Mouse (Mus musculus) ES-E14 (cell line): ENCODE measurements around the gene Ncl. TPM values are rescaled to one million over a fixed set of nuclear protein-coding genes. Genes with fewer than 3 reads are reported as not detected.
A peak's percentile ranks its signal among the peaks of the same experiment; 100 is the strongest.

Experiments
- DNase-seq: peaks from one replicate; pipeline ENCODE4 v3.0.0-alpha.2; 2013; ENCODE audit warnings: low read depth, low spot score
- H3K27ac ChIP-seq: 2 replicates; pipeline ENCODE4 v1.5.1; 2012; ENCODE audit warnings: low read depth, mild to moderate bottlenecking, low read length, moderate library complexity, mixed read lengths; ENCODE audit not compliant: poor library complexity, insufficient read depth, severe bottlenecking
- H3K36me3 ChIP-seq: 2 replicates; pipeline ENCODE4 v1.6.1; 2012; ENCODE audit warnings: mild to moderate bottlenecking, low read length, moderate library complexity, mixed read lengths; ENCODE audit not compliant: control insufficient read depth, poor library complexity, insufficient read depth, severe bottlenecking
- H3K4me1 ChIP-seq, 2 experiments: fragments of 150-350 bp in 1 of 2; sonication (generic) in 1 of 2; 2 replicates each; pipeline ENCODE4 v1.6.1; 2012; ENCODE audit warnings: low read length in 2 of 2, mild to moderate bottlenecking in 1 of 2, mixed read lengths in 1 of 2; ENCODE audit not compliant: control insufficient read depth in 2 of 2, insufficient read depth in 2 of 2, poor library complexity in 1 of 2
- H3K4me3 ChIP-seq, 2 experiments: fragments of 150-350 bp in 1 of 2; sonication (generic) in 1 of 2; 2 replicates each; pipeline ENCODE4 v1.5.1; 2012; ENCODE audit warnings: low read length in 2 of 2, low read depth in 1 of 2, mild to moderate bottlenecking in 1 of 2, mixed read lengths in 1 of 2; ENCODE audit not compliant: insufficient read depth in 1 of 2, poor library complexity in 1 of 2, severe bottlenecking in 1 of 2
- H3K9ac ChIP-seq: 2 replicates; pipeline ENCODE4 v1.6.1; 2012; ENCODE audit warnings: low read depth, mild to moderate bottlenecking, low read length, mixed read lengths; ENCODE audit not compliant: poor library complexity, insufficient read depth, severe bottlenecking
- H3K9me3 ChIP-seq: fragments of 150-350 bp; sonication (generic); 2 replicates; pipeline ENCODE4 v1.6.1; 2012; ENCODE audit warnings: low read depth, mild to moderate bottlenecking, low read length; ENCODE audit not compliant: control insufficient read depth, insufficient read depth
- CHD2 ChIP-seq: IDR thresholded peaks from 2 replicates; pipeline ENCODE4 v1.6.1; 2014; ENCODE audit warnings: mild to moderate bottlenecking, low read depth, low read length, inconsistent platforms
- HCFC1 ChIP-seq: IDR thresholded peaks from 2 replicates; pipeline ENCODE4 v1.6.1; 2012; ENCODE audit warnings: low read length, inconsistent platforms, borderline replicate concordance; ENCODE audit not compliant: insufficient read depth
- MAFK ChIP-seq: IDR thresholded peaks from 2 replicates; pipeline ENCODE4 v1.6.1; 2014; ENCODE audit warnings: mild to moderate bottlenecking, low read depth, low read length, inconsistent platforms; ENCODE audit not compliant: insufficient read depth
- ZC3H11A ChIP-seq: IDR thresholded peaks from 2 replicates; pipeline ENCODE4 v1.6.1; 2012; ENCODE audit warnings: low read depth, mild to moderate bottlenecking, inconsistent platforms, low read length, borderline replicate concordance
- ZNF384 ChIP-seq: IDR thresholded peaks from 2 replicates; pipeline ENCODE4 v1.6.1; 2012; ENCODE audit warnings: low read depth, low read length, inconsistent platforms
- in situ Hi-C, 2 experiments: fragments of 600-800 bp; cut with MboI; formaldehyde crosslinking; loops; one replicate each; pipeline ENCODE4 v1.15.1; 2025; ENCODE audit warnings: low sequenced_read_pairs in 2 of 2, inconsistent platforms in 1 of 2; ENCODE audit not compliant: unreplicated experiment in 2 of 2
- total RNA-seq: library from RNA; depleted of rRNA; stranded (reverse); fragments of 300-350 nt; gene quantifications from 2 replicates; pipeline ENCODE4 v1.2.3, GENCODE M21; 2012; rRNA removed

Gene Ncl
- total RNA-seq, 1 experiment, result 529 TPM

DNA sequence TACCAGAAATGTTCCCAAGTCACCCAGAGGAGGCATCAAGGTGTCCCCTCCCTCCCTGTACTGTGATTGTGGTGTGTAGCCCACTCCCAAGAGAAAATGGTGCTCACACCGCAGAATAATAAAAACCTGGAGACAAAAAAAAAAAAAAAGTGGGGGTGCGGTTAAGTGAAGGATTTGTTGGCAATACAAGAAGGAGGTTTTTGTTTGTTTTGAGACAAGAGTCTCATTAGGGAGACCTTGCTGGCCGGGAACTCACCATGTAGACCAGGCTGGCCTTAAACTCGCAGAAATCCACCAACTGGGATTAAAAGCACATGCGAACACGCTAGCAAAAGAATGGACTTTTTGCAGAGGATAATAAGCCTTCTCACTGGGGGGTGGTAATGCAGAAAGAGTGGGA is 56.7 kb downstream of the Ncl start, which contains the start of gene B3gnt7:
B3gnt7 (plus strand) TSS at position 301 of the 400 bp plus-strand sequence.
- peaks cover 27% of the 10 kb centered on the region for H3K36me3 ChIP-seq
- H3K4me1 ChIP-seq, result peaks cover 17 to 48% of the 10 kb centered on the region in 2 experiments
- H3K27ac ChIP-seq, result peak within 1 kb of the TSS; percentile 89
- peak within 1 kb of the TSS; percentile 93 for H3K4me3 ChIP-seq
- in situ Hi-C loops, result no loop called here
- peak within 1 kb of the TSS; percentile 89 for H3K9ac ChIP-seq
- H3K9me3 ChIP-seq, result no peaks in the 10 kb centered on the region
- TF ChIP-seq ZC3H11A (no peak), ZNF384 (peak; percentile 69)
- DNase-seq, result no peak

DNA sequence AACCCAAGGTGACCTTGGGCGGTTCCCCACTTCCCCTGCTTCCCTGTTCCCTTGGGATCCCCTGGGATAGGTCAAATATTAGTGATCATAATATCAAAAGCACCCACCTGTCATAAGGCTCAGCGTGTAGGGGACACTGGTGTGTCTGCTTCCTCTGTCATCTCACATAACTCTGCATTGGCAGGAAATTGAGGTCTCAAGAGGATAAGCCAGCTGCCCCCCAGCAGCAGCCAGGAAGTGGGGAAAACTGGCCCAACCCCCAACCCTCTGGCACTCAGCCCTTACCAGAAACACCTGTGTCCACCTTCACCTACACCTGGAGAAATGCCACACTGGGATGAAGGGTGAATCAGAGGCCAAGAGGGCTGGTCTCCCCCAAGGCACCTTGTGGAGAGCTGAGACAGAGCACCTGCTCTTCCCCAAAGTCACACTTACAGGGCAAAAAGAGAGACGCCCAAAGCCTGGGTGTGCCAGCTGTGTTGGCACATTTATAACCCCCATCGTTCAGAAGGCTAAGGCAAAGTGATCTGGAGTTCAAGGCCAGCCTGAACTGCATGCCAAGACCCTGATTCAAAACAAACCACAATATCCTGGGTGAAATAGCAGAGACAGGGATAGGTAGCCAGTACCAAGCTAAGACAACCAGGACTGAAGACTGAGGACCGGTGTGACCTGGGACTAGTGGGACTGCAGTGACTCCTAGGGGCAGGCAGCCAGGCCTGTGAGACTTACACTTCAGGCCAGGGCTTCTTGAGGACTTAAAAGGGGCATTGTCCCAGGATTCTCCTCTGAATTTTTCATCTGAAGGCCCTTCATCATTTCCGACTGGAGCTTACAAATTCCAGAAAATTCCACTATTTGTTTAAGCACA is 57.7 kb downstream of the Ncl start:
- Histone ChIP-seq H3K27ac (no peak overlapping the region), H3K9ac (no peak overlapping the region; the same call in 1 of the 2 replicates), H3K4me3 (no peak overlapping the region), H3K36me3 (peaks cover 16% of the 10 kb centered on the region), H3K9me3 (no peaks in the 10 kb centered on the region), H3K4me1 (peaks cover 17 to 42% of the 10 kb centered on the region in 2 experiments)
- TF ChIP-seq ZNF384 (no peak), MAFK (0 out of 2 replicates have a peak, but pooled peaks have one; percentile 9)
- in situ Hi-C loops, result no loop called here
- DNase-seq, result no peak

DNA sequence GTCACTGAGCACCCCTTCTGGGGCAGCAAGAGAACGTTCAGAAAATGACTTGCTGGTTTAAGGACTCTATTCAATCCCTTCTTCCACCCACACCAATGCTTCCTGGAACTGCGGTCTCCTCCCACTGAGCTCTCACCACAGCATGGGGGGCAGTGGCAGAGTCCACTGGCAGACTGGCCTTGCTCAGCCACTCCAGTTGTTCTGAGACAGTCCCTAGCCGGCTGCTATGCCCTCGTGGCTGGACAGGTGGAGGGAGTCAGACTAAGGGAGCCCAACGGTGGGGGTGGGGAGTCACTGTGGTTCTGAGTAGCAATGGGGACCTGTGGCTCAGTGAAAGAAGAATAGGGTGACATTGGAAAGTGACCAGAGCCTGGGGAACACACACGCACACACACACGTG is 58.5 kb downstream of the Ncl start:
- Histone ChIP-seq H3K36me3 (peaks cover 9% of the 10 kb centered on the region), H3K9ac (no peak overlapping the region), H3K9me3 (no peaks in the 10 kb centered on the region), H3K27ac (no peak overlapping the region; the same call in 1 of the 2 replicates), H3K4me3 (no peak overlapping the region), H3K4me1 (peaks cover 17 to 36% of the 10 kb centered on the region in 2 experiments)
- TF ChIP-seq MAFK (no peak), ZNF384 (no peak), HCFC1 (no peak), ZC3H11A (no peak), CHD2 (no peak)
- no peak for DNase-seq
- in situ Hi-C loops, result no loop called here

DNA sequence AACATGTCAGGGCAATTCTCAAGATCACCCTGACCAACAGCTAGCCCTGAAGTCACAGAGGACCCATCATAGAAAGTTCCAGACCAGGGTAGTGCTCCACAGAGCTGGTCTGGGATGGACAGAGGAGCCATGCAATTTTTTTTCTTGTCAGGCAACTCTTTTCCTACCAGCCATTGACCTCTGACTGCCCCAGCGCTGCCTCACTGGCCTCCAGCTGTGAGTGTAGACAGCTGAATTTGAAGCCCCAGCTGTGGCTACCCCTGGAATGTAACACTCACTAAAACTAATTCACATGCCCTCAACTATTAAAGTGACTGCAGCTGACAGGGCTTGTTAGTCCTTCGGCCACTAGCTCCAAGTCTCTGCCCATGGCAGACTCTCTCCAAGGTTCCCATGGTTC is 59.1 kb downstream of the Ncl start:
- Histone ChIP-seq H3K9me3 (no peaks in the 10 kb centered on the region), H3K9ac (no peak overlapping the region), H3K4me3 (no peak overlapping the region), H3K4me1 (peaks cover 17 to 32% of the 10 kb centered on the region in 2 experiments), H3K27ac (no peak overlapping the region; the same call in 1 of the 2 replicates), H3K36me3 (peaks cover 3% of the 10 kb centered on the region)
- in situ Hi-C loops, result no loop called here
- TF ChIP-seq ZNF384 (peak; percentile 53; the same call in 1 of the 2 replicates), CHD2 (no peak)
- no peak for DNase-seq

Other genes starting within 250 kb of the Ncl start
- gene Htr2b, start 247.4 kb downstream of the Ncl start, total RNA-seq, result 0.13 and 0.21 TPM in 2 replicates
- gene Gm21972, start 225.8 kb downstream of the Ncl start, total RNA-seq, result not detected in 2 replicates
- 12.6 TPM in 2 replicates for gene Armc9, start 204.6 kb downstream of the Ncl start, total RNA-seq
- gene B3gnt7, start 56.6 kb downstream of the Ncl start, total RNA-seq, result 103 and 166 TPM in 2 replicates
- 0.18 TPM in 1 of 2 replicates, not detected in the other for gene Nmur1, start 66.8 kb upstream of the Ncl start, total RNA-seq
- 0.11 TPM in 1 of 2 replicates, not detected in the other for gene Tex44, start 66.9 kb upstream of the Ncl start, total RNA-seq
- 2,106 and 2,587 TPM in 2 replicates for gene Ptma, start 167.3 kb upstream of the Ncl start, total RNA-seq
- gene Pde6d, start 223.2 kb upstream of the Ncl start, total RNA-seq, result 5.4 and 9.2 TPM in 2 replicates
- gene Cops7b, start 223.5 kb upstream of the Ncl start, total RNA-seq, result 23.6 and 27.4 TPM in 2 replicates